Mouse (Mus musculus): ENCODE results near the gene Wfdc21.

The Wfdc21 gene

GRCm38 (mm10) chr11:83746681-83747080 lies at the start of gene Wfdc21:
TSS of gene Wfdc21 (plus strand) at chr11:83746940.
- no peak for DNase-seq (ENCODE audit: extremely low spot score, low spot score)

- no peak for DNase-seq (ENCODE audit: extremely low spot score, low spot score)
Measured at GRCm38 (mm10) chr11:83703705-83704104, 43.0 kb upstream of the Wfdc21 start, which contains the start of gene Wfdc17. TSS of gene Wfdc17 (plus strand) at chr11:83703991.

- no peak for DNase-seq (ENCODE audit: extremely low spot score, low spot score)
Measured at GRCm38 (mm10) chr11:83708715-83709114, 38.0 kb upstream of the Wfdc21 start, which contains the start of gene Wfdc18. TSS of gene Wfdc18 (plus strand) at chr11:83709015.

GRCm38 (mm10) chr11:83709683-83710082 lies 37.1 kb upstream of the Wfdc21 start:
- DNase-seq (ENCODE audit: extremely low spot score, low spot score): no peak

- no peak for DNase-seq (ENCODE audit: extremely low spot score, low spot score)
Measured at GRCm38 (mm10) chr11:83712671-83713070, 34.1 kb upstream of the Wfdc21 start.

- no peak for DNase-seq (ENCODE audit: extremely low spot score, low spot score)
Measured at GRCm38 (mm10) chr11:83713925-83714324, 32.8 kb upstream of the Wfdc21 start.

GRCm38 (mm10) chr11:83717042-83717665 lies 29.6 kb upstream of the Wfdc21 start:
- no peak for DNase-seq (ENCODE audit: extremely low spot score, low spot score)

- no peak for DNase-seq (ENCODE audit: extremely low spot score, low spot score)
Measured at GRCm38 (mm10) chr11:83720766-83721165, 26.0 kb upstream of the Wfdc21 start.

GRCm38 (mm10) chr11:83728757-83729432 lies 17.8 kb upstream of the Wfdc21 start:
- DNase-seq (ENCODE audit: extremely low spot score, low spot score): no peak

- DNase-seq (ENCODE audit: extremely low spot score, low spot score): no peak
Measured at GRCm38 (mm10) chr11:83731116-83731515, 15.6 kb upstream of the Wfdc21 start.

GRCm38 (mm10) chr11:83733071-83733640 lies 13.6 kb upstream of the Wfdc21 start:
- DNase-seq (ENCODE audit: extremely low spot score, low spot score): no peak

- no peak for DNase-seq (ENCODE audit: extremely low spot score, low spot score)
Measured at GRCm38 (mm10) chr11:83734215-83734614, 12.5 kb upstream of the Wfdc21 start.

GRCm38 (mm10) chr11:83735881-83736280 lies 10.9 kb upstream of the Wfdc21 start:
- no peak for DNase-seq (ENCODE audit: extremely low spot score, low spot score)

- no peak for DNase-seq (ENCODE audit: extremely low spot score, low spot score)
Measured at GRCm38 (mm10) chr11:83737109-83737558, 9.6 kb upstream of the Wfdc21 start.

GRCm38 (mm10) chr11:83739241-83739640 lies 7.5 kb upstream of the Wfdc21 start:
- peak; percentile 53 for DNase-seq (ENCODE audit: extremely low spot score, low spot score)

GRCm38 (mm10) chr11:83740443-83740991 lies 6.2 kb upstream of the Wfdc21 start:
- DNase-seq (ENCODE audit: extremely low spot score, low spot score): no peak

GRCm38 (mm10) chr11:83741841-83742240 lies 4.9 kb upstream of the Wfdc21 start:
- DNase-seq (ENCODE audit: extremely low spot score, low spot score): no peak

- DNase-seq (ENCODE audit: extremely low spot score, low spot score): no peak
Measured at GRCm38 (mm10) chr11:83742731-83743355, 3.9 kb upstream of the Wfdc21 start.

GRCm38 (mm10) chr11:83743525-83743924 lies 3.2 kb upstream of the Wfdc21 start:
- no peak for DNase-seq (ENCODE audit: extremely low spot score, low spot score)

GRCm38 (mm10) chr11:83746152-83746551 lies 588 bp upstream of the Wfdc21 start:
- no peak for DNase-seq (ENCODE audit: extremely low spot score, low spot score)

- no peak for DNase-seq (ENCODE audit: extremely low spot score, low spot score)
Measured at GRCm38 (mm10) chr11:83747376-83748265, 881 bp downstream of the Wfdc21 start.

All from neural tube, embryonic 10.5 days (tissue).